Mouse (Mus musculus) cerebral cortex, adult 2 months (tissue): ENCODE results near the gene Klk1b4.

ENCODE experiments used
- WGBS: fragments of 180-500 bp; shearing (Covaris S2); methylation state at CpG from one replicate; pipeline ENCODE4 v1.1.7; 2018; 5-methylcytosine and 5-hydroxymethylcytosine counted together

The Klk1b4 gene

DNA sequence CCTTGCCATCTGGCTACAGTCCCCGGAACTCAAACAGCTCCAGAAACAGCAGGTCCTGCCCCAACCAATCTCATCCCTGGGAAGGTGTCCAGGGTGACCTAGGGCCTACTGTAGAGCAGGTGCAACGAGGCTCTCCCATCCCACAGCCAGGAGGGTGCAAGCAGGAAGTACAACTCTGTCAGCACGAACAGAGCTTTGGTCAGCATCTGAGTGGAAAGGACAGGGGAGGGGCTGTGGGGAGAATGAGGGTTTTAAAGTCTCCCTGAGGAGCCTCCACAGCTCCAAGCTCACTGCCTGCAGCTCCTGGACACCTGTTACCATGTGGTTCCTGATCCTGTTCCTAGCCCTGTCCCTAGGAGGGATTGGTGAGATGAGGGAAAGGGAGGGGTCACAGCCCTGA is at the start of gene Klk1b4:
Klk1b4 (plus strand) TSS at position 301 of the 400 bp plus-strand sequence.
- WGBS = 66% methylated on average over 3 of the region's 3 CpGs

DNA sequence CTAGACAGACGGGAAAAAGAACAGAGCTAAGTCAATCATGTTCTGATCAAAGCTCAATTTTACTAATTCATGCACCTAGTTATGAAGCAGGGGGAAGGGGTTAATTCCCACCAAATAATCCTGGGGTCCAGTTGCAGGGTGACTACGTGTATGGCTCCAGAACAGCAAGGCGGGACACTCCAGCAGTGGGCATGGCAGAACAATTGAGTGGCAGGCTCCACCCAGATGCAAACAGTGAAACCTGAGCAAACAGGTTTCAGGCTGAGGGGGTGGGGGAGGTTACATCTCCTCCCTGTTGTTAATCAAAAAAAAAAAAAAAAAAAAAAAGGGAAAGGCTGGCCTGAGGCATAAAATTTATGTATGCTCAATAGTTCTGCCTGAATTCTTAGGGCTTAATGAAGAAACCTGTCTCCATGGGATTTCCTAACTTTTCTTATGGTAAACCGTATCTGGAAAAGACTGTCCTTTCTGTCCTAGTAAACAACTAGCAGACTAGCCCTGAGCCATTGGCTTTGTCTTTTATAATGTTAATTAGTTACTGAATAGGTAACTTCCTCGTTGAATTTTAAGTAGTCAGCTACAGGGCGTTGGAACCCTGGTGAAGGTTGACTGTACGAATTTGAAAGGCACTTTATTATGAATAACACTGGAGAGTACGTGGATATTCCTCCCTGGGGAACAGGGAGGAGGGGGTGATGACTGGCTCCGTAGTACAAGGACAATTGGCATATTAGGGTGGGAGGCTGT is 27.8 kb upstream of the Klk1b4 start:
- WGBS = 39% methylated on average over 9 of the region's 9 CpGs

GRCm38 (mm10) chr7:44186516-44186915 is 20.7 kb upstream of the Klk1b4 start:
- WGBS = 73% methylated on average over 8 of the region's 8 CpGs

GRCm38 (mm10) chr7:44187936-44188335 is 19.3 kb upstream of the Klk1b4 start, which contains the start of gene Klk1b24:
TSS of gene Klk1b24 (plus strand) at chr7:44188236.

GRCm38 (mm10) chr7:44193466-44193865 is 13.8 kb upstream of the Klk1b4 start:
- WGBS = 93% methylated on average over 1 of the region's 1 CpGs

- 65% methylated on average over 3 of the region's 3 CpGs for WGBS
Observed at GRCm38 (mm10) chr7:44197891-44198290, 9.3 kb upstream of the Klk1b4 start, which contains the start of gene Klk1b3. TSS of gene Klk1b3 (plus strand) at chr7:44198191.

GRCm38 (mm10) chr7:44208307-44208706 is 1.1 kb downstream of the Klk1b4 start:
- WGBS = 86% methylated on average over 3 of the region's 3 CpGs

DNA sequence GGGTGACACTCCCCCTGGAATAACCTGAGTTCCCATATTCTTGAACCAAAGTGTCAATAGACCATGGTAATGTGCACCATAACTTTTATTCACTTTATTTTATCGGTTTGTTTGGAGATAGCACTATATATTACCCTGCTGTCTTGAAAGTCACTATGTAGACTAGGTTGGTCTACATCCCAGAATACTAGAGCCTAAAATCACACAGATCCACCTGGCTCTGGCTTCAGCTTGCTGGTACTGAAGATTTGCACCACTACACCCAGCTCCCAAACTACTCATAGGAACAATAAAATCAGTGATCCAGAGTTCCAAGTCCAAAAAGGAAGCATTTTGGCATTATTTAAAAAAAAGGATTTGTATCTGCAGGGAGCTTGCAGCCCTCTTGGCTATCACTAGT is 8.4 kb downstream of the Klk1b4 start, which contains the start of gene Klk1b5:
Klk1b5 (plus strand) TSS at position 301 of the 400 bp plus-strand sequence.
- WGBS = 82% methylated on average over 1 of the region's 1 CpGs

- 77% methylated on average over 10 of the region's 10 CpGs for WGBS
Observed at GRCm38 (mm10) chr7:44221601-44222000, 14.4 kb downstream of the Klk1b4 start.

- 86% methylated on average over 6 of the region's 6 CpGs for WGBS
Observed at GRCm38 (mm10) chr7:44222335-44222734, 15.1 kb downstream of the Klk1b4 start.

- WGBS = 53% methylated on average over 1 of the region's 1 CpGs
Observed at GRCm38 (mm10) chr7:44225076-44225475, 17.8 kb downstream of the Klk1b4 start, which contains the start of gene Klk1. TSS of gene Klk1 (plus strand) at chr7:44225360.

DNA sequence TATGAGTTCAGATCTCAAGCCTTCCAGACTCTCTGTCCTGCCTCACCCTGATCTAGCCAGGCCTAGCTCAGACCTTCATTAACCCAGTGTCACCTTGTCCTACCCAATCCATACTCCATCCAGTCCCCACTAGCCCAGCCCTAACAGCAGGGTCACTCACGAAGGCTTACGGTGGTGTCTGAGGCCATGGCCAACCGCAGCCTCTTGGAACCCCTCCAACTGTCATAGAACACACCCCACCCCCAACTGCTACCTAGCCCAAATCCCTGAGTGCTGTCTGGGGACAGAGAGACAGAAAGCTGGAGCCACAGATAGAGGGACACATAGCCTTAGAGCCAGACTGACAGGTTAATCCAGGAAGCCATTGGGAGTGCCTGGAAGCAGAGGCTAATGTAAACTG is 28.7 kb downstream of the Klk1b4 start, which contains the start of gene Gm36864:
Gm36864 (plus strand) TSS at position 269 of the 400 bp plus-strand sequence.
- whole genome bisulfite sequencing = 83% methylated on average over 3 of the region's 3 CpGs

GRCm38 (mm10) chr7:44239913-44240312 is 32.7 kb downstream of the Klk1b4 start:
- 55% methylated on average over 2 of the region's 2 CpGs for WGBS

- WGBS = 52% methylated on average over 1 of the region's 1 CpGs
Observed at GRCm38 (mm10) chr7:44240712-44241111, 33.5 kb downstream of the Klk1b4 start.

DNA sequence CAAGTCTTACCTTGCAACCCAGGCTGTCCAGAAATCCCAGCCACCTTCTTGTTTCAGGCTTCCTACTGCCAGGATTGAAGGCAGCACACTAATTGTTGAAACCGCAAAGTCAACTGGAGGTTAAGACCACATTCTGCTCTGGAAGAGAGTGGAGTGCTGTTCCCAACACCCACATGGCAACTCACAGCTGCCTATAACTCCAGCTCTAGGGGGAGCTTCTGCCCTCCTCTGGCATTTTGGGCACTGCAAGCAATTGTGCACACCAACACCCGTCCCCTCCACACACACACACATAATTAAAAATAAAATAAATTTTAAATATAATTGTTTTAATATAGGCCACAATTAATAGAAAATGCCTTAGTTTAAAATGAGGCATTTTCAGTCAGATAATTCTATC is 33.9 kb downstream of the Klk1b4 start:
- 47% methylated on average over 2 of the region's 2 CpGs for WGBS

- 65% methylated on average over 1 of the region's 1 CpGs for WGBS
Observed at GRCm38 (mm10) chr7:44244080-44244479, 36.8 kb downstream of the Klk1b4 start.

- under 1% methylated on average over 62 of the region's 62 CpGs for WGBS
Observed at GRCm38 (mm10) chr7:44246055-44246983, 39.1 kb downstream of the Klk1b4 start, which contains the start of the genes 1700028J19Rik and 2410002F23Rik. TSS of gene 1700028J19Rik (minus strand) at chr7:44246695. TSS of gene 2410002F23Rik (plus strand) at chr7:44246722.

DNA sequence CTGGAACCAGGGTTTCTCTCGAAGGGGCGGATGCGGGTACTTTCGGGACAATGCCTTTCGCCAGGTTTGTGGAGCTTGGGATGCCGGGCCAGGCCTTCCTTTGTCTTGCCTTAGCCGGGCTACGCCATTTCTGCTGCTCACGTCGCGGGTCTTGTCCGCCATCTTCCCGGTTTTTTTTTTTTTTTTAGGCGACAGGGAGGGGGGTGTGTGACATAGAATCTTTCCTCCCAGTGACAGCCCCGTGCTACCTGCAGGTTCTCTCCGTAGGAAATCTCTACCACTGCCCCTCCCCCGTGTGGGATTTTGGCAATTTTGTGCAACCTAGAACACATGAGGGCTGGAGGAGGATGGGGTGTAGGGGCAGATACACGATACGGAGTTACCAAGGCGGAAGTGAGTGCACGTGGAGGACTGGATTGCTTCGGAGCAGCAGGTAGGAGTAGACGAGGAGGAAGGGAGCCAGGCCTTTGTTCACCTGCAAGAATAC is 39.8 kb downstream of the Klk1b4 start:
- under 1% methylated on average over 23 of the region's 23 CpGs for WGBS

DNA sequence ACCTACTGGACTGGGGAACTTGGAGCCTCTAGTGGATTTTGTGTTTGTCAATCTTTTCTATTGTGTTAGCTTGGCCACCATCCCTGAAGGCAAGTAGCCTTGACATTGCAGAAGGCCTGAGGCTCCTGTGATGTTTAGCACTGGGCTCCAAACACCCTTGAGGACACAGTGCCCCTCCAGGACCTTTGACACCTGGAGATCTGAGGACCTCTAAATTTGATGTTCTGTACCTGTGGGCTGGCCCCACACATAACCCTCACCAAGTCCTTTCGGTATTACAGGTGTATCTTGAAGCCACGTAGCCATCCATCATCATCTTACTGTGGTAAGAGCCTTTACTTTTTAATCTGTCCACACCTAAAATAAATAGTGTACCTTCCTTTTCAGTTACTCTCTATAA is 40.7 kb downstream of the Klk1b4 start:
- WGBS = 93% methylated on average over 2 of the region's 2 CpGs

- WGBS = 85% methylated on average over 4 of the region's 4 CpGs
Observed at GRCm38 (mm10) chr7:44249248-44249647, 42.0 kb downstream of the Klk1b4 start.

GRCm38 (mm10) chr7:44250732-44251275 is 43.6 kb downstream of the Klk1b4 start:
- WGBS = 85% methylated on average over 17 of the region's 17 CpGs
